Mouse (Mus musculus) fibroblast of lung, adult 2 months (primary cell): ENCODE measurements around the gene Gm5591.
"Not testable (repeated sequence)": the region's sequence is repeated elsewhere in the genome, so short reads cannot be mapped to it uniquely, and the experiment has no call there.

Experiments used
- DNase-seq: peaks from one replicate; pipeline ENCODE4 v3.0.0-alpha.2; 2011; ENCODE audit warnings: low read depth

The Gm5591 gene

DNA sequence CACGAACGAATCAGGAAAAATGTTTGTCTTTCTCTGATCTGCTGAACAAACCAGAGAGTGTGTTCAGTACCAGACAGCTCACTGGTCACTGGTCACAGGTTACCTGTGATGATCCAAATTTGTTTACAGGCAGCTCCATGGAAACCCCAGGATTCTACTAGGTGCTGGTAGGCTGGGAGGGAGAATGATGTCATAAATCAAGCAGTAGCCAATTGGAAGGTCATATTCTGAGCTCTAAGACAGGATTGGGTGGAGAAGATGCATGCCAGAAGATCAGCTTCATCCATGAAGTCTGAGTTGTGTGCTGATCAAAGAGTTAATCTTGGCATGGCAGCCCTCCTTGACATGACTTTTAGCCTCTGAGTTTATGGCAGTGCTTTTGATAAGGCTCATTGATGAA lies at the start of gene Gm5591:
Gene Gm5591, minus strand, starts transcription at position 101 of the 400 bp plus-strand sequence.
- DNase-seq, result not testable (repeated sequence)

DNA sequence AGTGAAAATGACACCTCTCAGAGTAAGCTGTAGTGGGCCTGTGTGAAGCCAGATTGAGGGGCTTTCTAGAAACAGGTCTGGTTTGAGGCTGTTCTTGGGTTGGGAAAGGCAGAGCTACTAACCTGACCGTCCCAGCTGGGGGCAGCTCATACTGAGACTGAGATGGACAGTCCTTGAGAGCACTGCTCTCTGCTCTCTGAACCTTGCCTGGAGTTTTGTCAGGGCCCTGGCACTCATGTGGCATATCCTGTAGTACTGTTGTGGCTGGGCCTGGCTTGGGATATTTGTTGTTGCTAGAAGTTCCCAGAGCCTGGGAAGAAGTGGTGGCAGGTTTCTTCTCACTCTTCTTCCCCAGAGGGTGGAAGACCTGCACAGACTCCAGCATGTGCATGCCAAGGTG lies 39.5 kb downstream of the Gm5591 start:
- DNase-seq, result not testable (repeated sequence)
